Mouse (Mus musculus) heart, adult 10 weeks (tissue): ENCODE results near the gene Htr7. TPM values are rescaled to one million over a fixed set of nuclear protein-coding genes. Genes with fewer than 3 reads are reported as not detected.

Source experiments
- polyA plus RNA-seq: library from polyadenylated mRNA; stranded (reverse); fragments of 350-450 nt; fragmentation: Illumina TruSeq; extraction: RNeasy Lipid Tissue Mini Kit (QIAGEN cat#74804); gene quantifications from one replicate; pipeline ENCODE4 v1.2.3, GENCODE M21; 2014; ENCODE audit warnings: low read depth, low replicate concordance

The Htr7 gene
- polyA plus RNA-seq = 0.47 TPM

DNA sequence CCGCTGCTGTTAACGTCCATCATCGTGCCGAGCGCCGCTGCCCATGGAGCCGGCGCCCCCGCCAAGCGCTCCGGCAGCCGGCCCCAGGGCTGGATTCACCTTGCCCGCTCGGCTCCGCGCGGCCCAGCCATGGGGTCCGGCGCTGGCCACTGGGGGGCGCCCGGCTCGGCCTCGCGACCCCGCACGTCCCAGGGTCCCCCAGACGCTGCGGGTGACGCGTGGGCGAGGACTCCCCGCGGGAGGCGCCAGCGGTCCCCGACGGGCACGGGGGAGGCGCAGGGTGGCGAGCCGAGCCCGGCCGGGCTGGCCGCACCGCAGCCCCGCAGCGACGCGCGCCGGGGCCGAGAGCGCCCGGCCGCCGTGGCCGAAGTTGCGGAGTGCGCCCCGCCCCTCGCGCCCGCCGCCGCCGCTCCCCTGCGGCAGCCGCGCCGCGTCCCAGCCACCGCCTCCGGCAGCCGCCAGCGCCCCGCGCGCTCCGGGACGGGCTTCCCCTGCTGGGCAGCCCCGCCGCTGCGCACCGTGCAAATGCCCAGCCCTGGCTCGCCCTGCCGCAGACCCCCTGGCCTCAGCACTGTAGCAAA lies at the start of gene Htr7:
Gene Htr7 (minus strand): TSS at position 277 of the 581 bp plus-strand sequence.

DNA sequence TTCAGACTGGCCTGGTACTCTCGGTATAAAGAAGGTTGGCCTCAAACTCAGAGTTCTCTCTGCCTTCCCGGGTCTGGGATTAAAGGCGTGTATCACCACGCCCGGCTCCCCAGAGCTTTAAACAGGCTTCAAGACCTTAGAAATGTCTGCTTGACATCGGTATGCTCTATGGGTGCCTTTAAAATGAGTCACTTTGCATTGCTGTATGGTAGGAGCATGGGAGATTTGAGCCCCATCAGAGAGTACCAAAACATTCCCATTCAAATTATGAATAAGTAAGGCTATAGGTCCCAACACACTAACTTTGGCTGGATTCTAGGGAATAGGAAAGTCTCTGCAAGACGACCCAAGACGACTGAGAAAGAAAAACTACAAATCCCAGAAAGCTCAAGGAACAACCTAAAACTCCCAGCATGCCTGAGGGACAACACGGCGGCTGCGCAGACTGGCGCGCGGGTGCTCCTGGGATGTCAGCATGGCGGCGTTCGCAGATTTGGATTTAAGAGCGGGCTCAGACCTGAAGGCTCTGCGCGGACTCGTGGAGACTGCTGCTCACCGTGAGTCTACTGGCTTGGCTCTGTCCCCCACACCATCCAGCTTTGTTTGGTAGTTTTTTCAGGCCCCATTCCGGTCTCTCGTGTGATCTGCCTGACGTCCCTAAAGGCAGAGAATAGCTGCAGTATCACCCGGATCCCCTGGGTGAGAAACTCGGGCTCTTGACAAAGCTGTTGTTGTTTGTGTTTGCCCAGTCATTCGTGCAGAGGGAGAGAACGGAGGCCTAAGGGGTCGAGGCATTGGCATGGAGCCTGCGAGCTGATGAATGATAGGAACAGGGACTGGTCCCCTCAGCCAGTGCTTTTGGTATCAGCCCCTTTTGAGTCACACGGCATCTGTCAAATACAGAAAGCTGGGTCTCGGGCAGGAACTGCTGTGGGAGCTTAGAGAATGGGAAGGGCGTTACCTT lies 26.2 kb upstream of the Htr7 start, which contains the start of gene Rpp30:
Gene Rpp30 (plus strand): TSS at position 455 of the 964 bp plus-strand sequence.

Other genes with a start within 250 kb of the Htr7 start
- gene Rpp30, start 26.2 kb upstream of the Htr7 start, polyA plus RNA-seq = 19.0 TPM
- 1,040 TPM for gene Ankrd1, start 62.6 kb upstream of the Htr7 start, polyA plus RNA-seq